7 mouse cellular contexts compared by ENCODE assay signal in genomic region chr5:142815421-142816001, GRCm38 (mm10). TPM values are rescaled to one million over a fixed set of nuclear protein-coding genes. Genes with fewer than 3 reads are reported as not detected.
A peak's percentile ranks its signal among the peaks of the same experiment; 100 is the strongest.
DNase-seq lines count a peak whose midpoint lies in the region; ATAC-seq and TF ChIP-seq lines count a peak whose summit lies in the region.

No protein-coding gene starts in this region.

- H3K4me2 ChIP-seq in heart, embryonic 13.5 days: peak overlapping the region; percentile 92
- peak overlapping the region; percentile 94 for H3K4me2 ChIP-seq in kidney, embryonic 16.5 days (replicated peaks; ENCODE audit: low read depth, low read length)
- H3K4me2 ChIP-seq in stomach, postnatal 0 days (replicated peaks; ENCODE audit: low read depth): peak overlapping the region; percentile 98

- no peaks in the 10 kb centered on the region for H3K27me3 ChIP-seq in heart, embryonic 13.5 days (replicated peaks)
- no peaks in the 10 kb centered on the region for H3K27me3 ChIP-seq in kidney, embryonic 16.5 days (ENCODE audit: insufficient read depth, low read length)
- H3K27me3 ChIP-seq in stomach, postnatal 0 days (ENCODE audit: control insufficient read depth, insufficient read depth, low read length): no peaks in the 10 kb centered on the region

- H3K4me1 ChIP-seq in heart, embryonic 13.5 days: peaks cover 33% of the 10 kb centered on the region
- peaks cover 29% of the 10 kb centered on the region for H3K4me1 ChIP-seq in kidney, embryonic 16.5 days (ENCODE audit: insufficient read depth, low read length)
- H3K4me1 ChIP-seq in stomach, postnatal 0 days (replicated peaks; ENCODE audit: control insufficient read depth, insufficient read depth): peaks cover 4% of the 10 kb centered on the region

- peak overlapping the region; percentile 94 for H3K4me3 ChIP-seq in heart, embryonic 13.5 days
- peak overlapping the region; percentile 74 for H3K4me3 ChIP-seq in kidney, embryonic 16.5 days (ENCODE audit: low read length)
- peak overlapping the region; percentile 99 for H3K4me3 ChIP-seq in stomach, postnatal 0 days (ENCODE audit: low read depth, low read length)

- peak overlapping the region; percentile 100 for H3K9ac ChIP-seq in heart, embryonic 13.5 days
- H3K9ac ChIP-seq in kidney, embryonic 16.5 days (replicated peaks; ENCODE audit: low read length): peak overlapping the region; percentile 91
- H3K9ac ChIP-seq in stomach, postnatal 0 days (ENCODE audit: low read length): peak overlapping the region; percentile 100

- no peaks in the 10 kb centered on the region for H3K9me3 ChIP-seq in heart, embryonic 13.5 days
- no peaks in the 10 kb centered on the region for H3K9me3 ChIP-seq in kidney, embryonic 16.5 days (ENCODE audit: low read length)
- H3K9me3 ChIP-seq in stomach, postnatal 0 days (ENCODE audit: control insufficient read depth, low read length): no peaks in the 10 kb centered on the region

- under 1% methylated on average over 30 of the region's 30 CpGs for WGBS in heart, embryonic 13.5 days
- under 1% methylated on average over 30 of the region's 30 CpGs for WGBS in kidney, embryonic 16.5 days
- WGBS in stomach, postnatal 0 days: 0% methylated on average over 30 of the region's 30 CpGs

- TF ChIP-seq EP300 in stomach, postnatal 0 days (optimal IDR thresholded peaks at IDR 0.05): no peak

- H3K36me3 ChIP-seq in heart, embryonic 13.5 days: 0 out of 2 replicates have a peak, but pooled peaks cover 10% of the 10 kb centered on the region
- H3K36me3 ChIP-seq in kidney, embryonic 16.5 days (ENCODE audit: insufficient read depth, low read length): 0 out of 2 replicates have a peak, but pooled peaks cover 4% of the 10 kb centered on the region
- no peaks in the 10 kb centered on the region for H3K36me3 ChIP-seq in stomach, postnatal 0 days (ENCODE audit: control insufficient read depth, insufficient read depth, low read length)

- no peak for ATAC-seq in heart, embryonic 13.5 days (ENCODE audit: extremely low read depth, insufficient number of reproducible peaks, low FRiP score, low TSS enrichment)
- no peak for ATAC-seq in kidney, embryonic 16.5 days (ENCODE audit: low FRiP score, low TSS enrichment)
- ATAC-seq in stomach, postnatal 0 days (ENCODE audit: low FRiP score, low TSS enrichment): no peak

- TF ChIP-seq CTCF in stomach, postnatal 0 days (IDR thresholded peaks at IDR 0.05; ENCODE audit: low read depth): no peak

- DNase-seq in thymus, postnatal 25 days: peak; percentile 11
- no peak for DNase-seq in thymus, postnatal 36 days
- peak; percentile 39 for DNase-seq in embryo, embryonic 10 days (ENCODE audit: low spot score)
- peak; percentile 51 for DNase-seq in lung, postnatal 36 days
- DNase-seq in stomach, postnatal 0 days (ENCODE audit: low spot score): peak; percentile 54

- peak overlapping the region; percentile 100 for H3K27ac ChIP-seq in heart, embryonic 13.5 days (replicated peaks)
- peak overlapping the region; percentile 100 for H3K27ac ChIP-seq in kidney, embryonic 16.5 days (ENCODE audit: low read length)
- peak overlapping the region; percentile 100 for H3K27ac ChIP-seq in stomach, postnatal 0 days (replicated peaks)

RNA-seq across cellular contexts. Expression of gene Tnrc18, which starts 2.0 kb away (rescaled TPM):
- 15.9 and 18.6 TPM in 2 replicates for polyA plus RNA-seq in heart, embryonic 13.5 days (2015; fragmentation: Nextera tagmentation; extraction: Ambion mirVana)
- polyA plus RNA-seq in kidney, embryonic 16.5 days (2015; fragmentation: Nextera tagmentation; extraction: Ambion mirVana): 18.2 and 20.6 TPM in 2 replicates
- polyA plus RNA-seq in stomach, postnatal 0 days (2015; fragmentation: Nextera tagmentation; extraction: Ambion mirVana): 12.0 and 12.5 TPM in 2 replicates

Comparison
In these comparisons a context has a peak if more than half of its experiments do, and no peak if none do; other contexts are left out.
1. DNase-seq: peak in thymus, postnatal 25 days (single experiment), embryo, embryonic 10 days (single experiment), lung, postnatal 36 days (single experiment) and stomach, postnatal 0 days (single experiment); none in thymus, postnatal 36 days (0 of 2).
2. Peak in every context shown above with its lines, with median percentiles within 50 percentile points of each other: H3K27ac ChIP-seq, H3K4me2 ChIP-seq, H3K4me3 ChIP-seq and H3K9ac ChIP-seq.